Mouse (Mus musculus) CH12.LX (cell line): Measurements from ENCODE around the gene Npcd. TPM values are rescaled to one million over a fixed set of nuclear protein-coding genes. Genes with fewer than 3 reads are reported as not detected.

ENCODE experiments used
- DNase-seq: peaks from one replicate; pipeline ENCODE4 v3.0.0-alpha.2; 2013; ENCODE audit errors: extremely low read depth
- H3K27ac ChIP-seq: 2 replicates; pipeline ENCODE4 v1.5.1; 2012; ENCODE audit warnings: low read depth, mild to moderate bottlenecking, control low read depth, moderate library complexity; ENCODE audit not compliant: insufficient read depth
- H3K27me3 ChIP-seq: replicated peaks from 2 replicates; pipeline ENCODE3; 2012; ENCODE audit warnings: inconsistent platforms
- H3K36me3 ChIP-seq, 2 experiments: replicated peaks in 1 of 2; 2 replicates each; pipeline versions ENCODE3 to v1.6.1; 2012; ENCODE audit warnings: inconsistent platforms in 1 of 2, low read length in 1 of 2, mild to moderate bottlenecking in 1 of 2, mixed read lengths in 1 of 2, moderate library complexity in 1 of 2; ENCODE audit not compliant: control insufficient read depth in 1 of 2, insufficient read depth in 1 of 2
- H3K4me1 ChIP-seq, 2 experiments: 2 replicates each; pipeline ENCODE4 v1.6.1; 2012; ENCODE audit warnings: inconsistent platforms in 1 of 2, moderate library complexity in 1 of 2; ENCODE audit not compliant: insufficient read depth in 2 of 2, control insufficient read depth in 1 of 2
- H3K4me2 ChIP-seq: 2 replicates; pipeline ENCODE4 v1.6.1; 2012; ENCODE audit warnings: low read depth, mild to moderate bottlenecking, control low read depth; ENCODE audit not compliant: poor library complexity, insufficient read depth, severe bottlenecking
- H3K4me3 ChIP-seq, 3 experiments: fragments of 150-350 bp in 1 of 3; sonication (generic) in 1 of 3; replicated peaks in 1 of 3; 2 replicates each; pipeline versions ENCODE3 to v1.5.1; 2011 to 2012; ENCODE audit warnings: low read depth in 2 of 3, low read length in 2 of 3, mild to moderate bottlenecking in 2 of 3, moderate library complexity in 2 of 3, control low read depth in 1 of 3, improper control_type of control experiment in 1 of 3, inconsistent platforms in 1 of 3, mixed read lengths in 1 of 3; ENCODE audit not compliant: poor library complexity in 1 of 3
- H3K79me2 ChIP-seq: replicated peaks from 2 replicates; pipeline ENCODE4 v1.6.1; 2012; ENCODE audit warnings: mild to moderate bottlenecking, moderate library complexity; ENCODE audit not compliant: control insufficient read depth, poor library complexity, insufficient read depth, severe bottlenecking; ENCODE audit errors: extremely low read depth
- H3K9ac ChIP-seq: 2 replicates; pipeline ENCODE4 v1.6.1; 2012; ENCODE audit warnings: low read depth, mild to moderate bottlenecking, control low read depth, moderate library complexity; ENCODE audit not compliant: insufficient read depth
- H3K9me3 ChIP-seq: replicated peaks from 2 replicates; pipeline ENCODE3; 2012; ENCODE audit warnings: low read length, inconsistent platforms, mixed read lengths
- CHD2 ChIP-seq: IDR thresholded peaks from 2 replicates; pipeline ENCODE4 v1.6.1; 2011; ENCODE audit warnings: low read length, improper control_type of control experiment
- E2F4 ChIP-seq: IDR thresholded peaks from 2 replicates; pipeline ENCODE4 v1.6.1; 2011; ENCODE audit warnings: low read depth, low read length, improper control_type of control experiment; ENCODE audit not compliant: insufficient replicate concordance
- ETS1 ChIP-seq: conservative IDR thresholded peaks from 2 replicates; pipeline ENCODE4 v1.6.1; 2012; ENCODE audit warnings: low read depth, mild to moderate bottlenecking, inconsistent platforms, low read length, improper control_type of control experiment, moderate library complexity
- GABPA ChIP-seq: IDR thresholded peaks from 2 replicates; pipeline ENCODE4 v1.6.1; 2012; ENCODE audit warnings: low read depth, low read length, improper control_type of control experiment, inconsistent platforms; ENCODE audit not compliant: insufficient replicate concordance
- HCFC1 ChIP-seq: IDR thresholded peaks from 2 replicates; pipeline ENCODE4 v1.6.1; 2012; ENCODE audit warnings: low read depth, mild to moderate bottlenecking, inconsistent platforms, low read length, improper control_type of control experiment
- KAT2A ChIP-seq: IDR thresholded peaks from 2 replicates; pipeline ENCODE4 v1.6.1; 2012; ENCODE audit warnings: low read length, improper control_type of control experiment, inconsistent platforms; ENCODE audit not compliant: insufficient replicate concordance
- MAX ChIP-seq: IDR thresholded peaks from 2 replicates; pipeline ENCODE4 v1.6.1; 2011; ENCODE audit warnings: low read length, improper control_type of control experiment
- MAZ ChIP-seq: IDR thresholded peaks from 2 replicates; pipeline ENCODE4 v1.6.1; 2012; ENCODE audit warnings: low read depth, mild to moderate bottlenecking, inconsistent platforms, low read length, improper control_type of control experiment, moderate library complexity
- MXI1 ChIP-seq: IDR thresholded peaks from 2 replicates; pipeline ENCODE4 v1.6.1; 2011; ENCODE audit warnings: mild to moderate bottlenecking, low read depth, low read length, improper control_type of control experiment
- NRF1 ChIP-seq: IDR thresholded peaks from 2 replicates; pipeline ENCODE4 v1.6.1; 2014; ENCODE audit warnings: low read depth, mild to moderate bottlenecking, inconsistent platforms, low read length, improper control_type of control experiment, moderate library complexity
- PAX5 ChIP-seq: IDR thresholded peaks from 2 replicates; pipeline ENCODE4 v1.6.1; 2012; ENCODE audit warnings: low read length, inconsistent platforms, mixed read lengths
- RCOR1 ChIP-seq: conservative IDR thresholded peaks from 2 replicates; pipeline ENCODE4 v1.6.1; 2012; ENCODE audit warnings: low read depth, mild to moderate bottlenecking, inconsistent platforms, low read length, improper control_type of control experiment
- TBP ChIP-seq: conservative IDR thresholded peaks from 2 replicates; pipeline ENCODE4 v1.6.1; 2011; ENCODE audit warnings: low read depth, low read length, improper control_type of control experiment
- UBTF ChIP-seq: IDR thresholded peaks from 2 replicates; pipeline ENCODE4 v1.6.1; 2012; ENCODE audit warnings: low read depth, mild to moderate bottlenecking, inconsistent platforms, low read length, improper control_type of control experiment, moderate library complexity
- USF1 ChIP-seq: IDR thresholded peaks from 2 replicates; pipeline ENCODE4 v1.6.1; 2014; ENCODE audit warnings: low read depth, mild to moderate bottlenecking, inconsistent platforms, low read length, improper control_type of control experiment
- ZC3H11A ChIP-seq: IDR thresholded peaks from 2 replicates; pipeline ENCODE4 v1.6.1; 2012; ENCODE audit warnings: low read depth, mild to moderate bottlenecking, inconsistent platforms, low read length, improper control_type of control experiment
- ZKSCAN1 ChIP-seq: IDR thresholded peaks from 2 replicates; pipeline ENCODE4 v1.6.1; 2012; ENCODE audit warnings: low read depth, inconsistent platforms, low read length, improper control_type of control experiment, borderline replicate concordance
- dilution Hi-C: fragments of 300-500 bp; cut with MboI; formaldehyde crosslinking; loops from 2 replicates; pipeline ENCODE4 v1.14.3; 2020; ENCODE audit warnings: low sequenced_read_pairs; ENCODE audit not compliant: extremely low pct_unique_long_range_greater_than_20kb, extremely low pct_ligation_motif_present
- in situ Hi-C: fragments of 300-500 bp; cut with MboI; formaldehyde crosslinking; loops from 3 replicates; pipeline ENCODE4 v1.14.3; 2019; ENCODE audit warnings: low sequenced_read_pairs, low pct_ligation_motif_present, low pct_unique_long_range_greater_than_20kb, mixed read lengths
- polyA plus RNA-seq: library from polyadenylated mRNA; unstranded; fragments of >175 nt; gene quantifications from 2 replicates; pipeline ENCODE4 v1.2.1, GENCODE M21; 2012; ENCODE audit warnings: low read depth; ENCODE audit not compliant: insufficient read length
- total RNA-seq, 2 experiments: library from RNA; depleted of rRNA; stranded (reverse); fragments of 300-350 nt in 1 of 2; fragments of >200 nt in 1 of 2; gene quantifications; 2 replicates each; pipeline ENCODE4 v1.2.3; 2012 to 2014

The Npcd gene
- total and polyA plus RNA-seq, 3 experiments, result 0.59 TPM; not detected in 2

- H3K9ac ChIP-seq, result no peak overlapping the region
- H3K4me3 ChIP-seq, result no peak overlapping the region
- no peaks in the 10 kb centered on the region for H3K36me3 ChIP-seq
- H3K27ac ChIP-seq, result no peak overlapping the region
- H3K9me3 ChIP-seq, result no peaks in the 10 kb centered on the region
- H3K27me3 ChIP-seq, result peaks cover 74% of the 10 kb centered on the region
- in situ Hi-C loops (no loop called here), dilution Hi-C loops (no loop called here)
- TF ChIP-seq ETS1 (no peak), ZC3H11A (no peak), GABPA (no peak), MAX (no peak), E2F4 (no peak), ZKSCAN1 (no peak), NRF1 (no peak), MAZ (no peak), RCOR1 (no peak), KAT2A (no peak), UBTF (no peak), HCFC1 (no peak), TBP (no peak), CHD2 (no peak), MXI1 (no peak), USF1 (no peak), PAX5 (no peak)
- no peak overlapping the region for H3K4me2 ChIP-seq
- DNase-seq, result no peak
- H3K4me1 ChIP-seq, result peaks cover 0 to 3% of the 10 kb centered on the region in 2 experiments; a peak in 1 of 4 replicates
- H3K79me2 ChIP-seq, result no peaks in the 10 kb centered on the region
These were observed 43.9 kb downstream of the Npcd start for GRCm38 (mm10) chr15:79790111-79790510.

GRCm38 (mm10) chr15:79787815-79788214 lies 46.2 kb downstream of the Npcd start:
- Histone ChIP-seq H3K4me1 (no peaks in the 10 kb centered on the region), H3K9ac (no peak overlapping the region), H3K79me2 (no peaks in the 10 kb centered on the region), H3K27me3 (peaks cover 68% of the 10 kb centered on the region), H3K9me3 (peaks cover 2% of the 10 kb centered on the region)
- DNase-seq, result no peak
- in situ Hi-C loops, result no loop called here
- TF ChIP-seq TBP, result no peak
- TF ChIP-seq, all 38 proteins: peak for 0
- Histone ChIP-seq H3K4me2 (no peak overlapping the region), H3K27ac (no peak overlapping the region), H3K36me3 (no peaks in the 10 kb centered on the region), H3K4me3 (no peak overlapping the region)
- dilution Hi-C loops, result no loop called here
